Mouse (Mus musculus) small intestine, adult 2 months (tissue): ENCODE measurements around the gene Sumf1.

Experiments used
- CTCF ChIP-seq: fragments of 200-500 bp; IDR thresholded peaks from 2 replicates; pipeline ENCODE4 v1.5.1; 2012; ENCODE audit warnings: low read depth, mild to moderate bottlenecking, control low read depth, inconsistent platforms, low read length, moderate library complexity, mixed read lengths; ENCODE audit not compliant: insufficient replicate concordance, insufficient read length; ENCODE audit errors: extremely low read depth
- POLR2A ChIP-seq: fragments of 200-500 bp; IDR thresholded peaks from 2 replicates; pipeline ENCODE4 v1.6.1; 2012; ENCODE audit warnings: low read depth, mild to moderate bottlenecking, control low read depth, inconsistent platforms, low read length, moderate library complexity

GRCm38 (mm10) chr6:108227461-108227860, 42.1 kb upstream of the Sumf1 start:
- no peak for TF ChIP-seq CTCF
- no peak for TF ChIP-seq POLR2A
